8 mouse cellular contexts compared by ENCODE assay signal in genomic region chr10:128910066-128910841, GRCm38 (mm10). TPM values are rescaled to one million over a fixed set of nuclear protein-coding genes. Genes with fewer than 3 reads are reported as not detected.
DNase-seq lines count a peak whose midpoint lies in the region; ATAC-seq lines count a peak whose summit lies in the region.

No protein-coding gene starts in this region.

- H3K9me3 ChIP-seq in embryonic facial prominence, embryonic 10.5 days, result no peaks in the 10 kb centered on the region
- H3K9me3 ChIP-seq in heart, embryonic 16.5 days (replicated peaks; ENCODE audit: control insufficient read depth, low read length), result no peaks in the 10 kb centered on the region
- no peaks in the 10 kb centered on the region for H3K9me3 ChIP-seq in stomach, embryonic 15.5 days

- H3K27me3 ChIP-seq in embryonic facial prominence, embryonic 10.5 days (replicated peaks; ENCODE audit: low read depth, poor library complexity, severe bottlenecking), result peaks cover 16% of the 10 kb centered on the region
- H3K27me3 ChIP-seq in heart, embryonic 16.5 days (ENCODE audit: control insufficient read depth, insufficient read depth, low read length), result no peaks in the 10 kb centered on the region
- no peaks in the 10 kb centered on the region for H3K27me3 ChIP-seq in stomach, embryonic 15.5 days (replicated peaks)

- DNase-seq in urinary bladder, postnatal 14 days (ENCODE audit: low spot score), result peak; percentile 70
- DNase-seq in urinary bladder, postnatal 10 days (ENCODE audit: low spot score), result no peak
- DNase-seq in embryonic facial prominence, embryonic 10.5 days (ENCODE audit: low spot score), result peak; percentile 69
- DNase-seq in kidney, postnatal 4 days, result peak; percentile 70 to 76
- peak; percentile 55 to 71 for DNase-seq in lung, postnatal 4 days
- DNase-seq in left cerebral cortex, adult 11 months (ENCODE audit: low spot score), result no peak

- 2% methylated on average over 66 of the region's 66 CpGs for WGBS in embryonic facial prominence, embryonic 10.5 days
- 1% methylated on average over 51 of the region's 66 CpGs for WGBS in heart, embryonic 16.5 days
- 1% methylated on average over 64 of the region's 66 CpGs for WGBS in stomach, embryonic 15.5 days

- ATAC-seq in heart, embryonic 16.5 days (replicated peaks; ENCODE audit: extremely low read depth, insufficient read depth, low FRiP score), result peak; percentile 54
- peak; percentile 14; the same call in 1 of the 2 replicates for ATAC-seq in stomach, embryonic 15.5 days (ENCODE audit: insufficient read depth, low FRiP score, low read depth)

- H3K4me3 ChIP-seq in embryonic facial prominence, embryonic 10.5 days, result peak overlapping the region; percentile 88
- peak overlapping the region; percentile 88 for H3K4me3 ChIP-seq in heart, embryonic 16.5 days (ENCODE audit: low read length)
- H3K4me3 ChIP-seq in stomach, embryonic 15.5 days (replicated peaks), result peak overlapping the region; percentile 92

- H3K4me2 ChIP-seq in heart, embryonic 16.5 days (ENCODE audit: low read depth, low read length), result peak overlapping the region; percentile 69
- peak overlapping the region; percentile 83 for H3K4me2 ChIP-seq in stomach, embryonic 15.5 days

- peaks cover 37% of the 10 kb centered on the region for H3K36me3 ChIP-seq in embryonic facial prominence, embryonic 10.5 days (replicated peaks)
- peaks cover 14% of the 10 kb centered on the region for H3K36me3 ChIP-seq in heart, embryonic 16.5 days (ENCODE audit: control insufficient read depth, insufficient read depth)
- H3K36me3 ChIP-seq in stomach, embryonic 15.5 days, result peaks cover 19% of the 10 kb centered on the region

- peak overlapping the region; percentile 95 for H3K27ac ChIP-seq in embryonic facial prominence, embryonic 10.5 days (replicated peaks)
- peak overlapping the region; percentile 93 for H3K27ac ChIP-seq in heart, embryonic 16.5 days (ENCODE audit: low read length)
- peak overlapping the region; percentile 88 for H3K27ac ChIP-seq in stomach, embryonic 15.5 days

- H3K9ac ChIP-seq in heart, embryonic 16.5 days (ENCODE audit: low read length), result peak overlapping the region; percentile 98
- peak overlapping the region; percentile 86 for H3K9ac ChIP-seq in stomach, embryonic 15.5 days

- peaks cover 47% of the 10 kb centered on the region for H3K4me1 ChIP-seq in embryonic facial prominence, embryonic 10.5 days
- peaks cover 19% of the 10 kb centered on the region for H3K4me1 ChIP-seq in heart, embryonic 16.5 days (ENCODE audit: control insufficient read depth, insufficient read depth, low read length)
- peaks cover 18% of the 10 kb centered on the region; the same call in 1 of the 2 replicates for H3K4me1 ChIP-seq in stomach, embryonic 15.5 days

RNA-seq across cellular contexts. Expression of gene Cd63, which starts 9.5 kb away (rescaled TPM):
- 274 and 319 TPM in 2 replicates for polyA plus RNA-seq in embryonic facial prominence, embryonic 10.5 days (2016; fragmentation: Nextera tagmentation; extraction: Ambion mirVana)
- 402 and 430 TPM in 2 replicates for polyA plus RNA-seq in heart, embryonic 16.5 days (2015; fragmentation: Nextera tagmentation; extraction: Ambion mirVana)
- 693 and 758 TPM in 2 replicates for polyA plus RNA-seq in stomach, embryonic 15.5 days (2015; fragmentation: Nextera tagmentation; extraction: Ambion mirVana)

RNA-seq across cellular contexts. Expression of gene Rdh5, which starts 12.4 kb away (rescaled TPM):
- polyA plus RNA-seq in embryonic facial prominence, embryonic 10.5 days (2016; fragmentation: Nextera tagmentation; extraction: Ambion mirVana), result 11.2 and 11.9 TPM in 2 replicates
- 13.0 and 14.6 TPM in 2 replicates for polyA plus RNA-seq in heart, embryonic 16.5 days (2015; fragmentation: Nextera tagmentation; extraction: Ambion mirVana)
- 12.9 and 15.0 TPM in 2 replicates for polyA plus RNA-seq in stomach, embryonic 15.5 days (2015; fragmentation: Nextera tagmentation; extraction: Ambion mirVana)

RNA-seq across cellular contexts. Expression of gene Bloc1s1, which starts 13.6 kb away (rescaled TPM):
- 185 and 186 TPM in 2 replicates for polyA plus RNA-seq in embryonic facial prominence, embryonic 10.5 days (2016; fragmentation: Nextera tagmentation; extraction: Ambion mirVana)
- 224 and 225 TPM in 2 replicates for polyA plus RNA-seq in heart, embryonic 16.5 days (2015; fragmentation: Nextera tagmentation; extraction: Ambion mirVana)
- polyA plus RNA-seq in stomach, embryonic 15.5 days (2015; fragmentation: Nextera tagmentation; extraction: Ambion mirVana), result 190 and 208 TPM in 2 replicates

RNA-seq across cellular contexts. Expression of gene Gdf11, which starts 18.7 kb away (rescaled TPM):
- 11.8 and 12.0 TPM in 2 replicates for polyA plus RNA-seq in embryonic facial prominence, embryonic 10.5 days (2016; fragmentation: Nextera tagmentation; extraction: Ambion mirVana)
- 1.7 and 2.0 TPM in 2 replicates for polyA plus RNA-seq in heart, embryonic 16.5 days (2015; fragmentation: Nextera tagmentation; extraction: Ambion mirVana)
- 4.4 and 4.7 TPM in 2 replicates for polyA plus RNA-seq in stomach, embryonic 15.5 days (2015; fragmentation: Nextera tagmentation; extraction: Ambion mirVana)

RNA-seq across cellular contexts. Expression of gene Itga7, which starts 23.4 kb away (rescaled TPM):
- polyA plus RNA-seq in embryonic facial prominence, embryonic 10.5 days (2016; fragmentation: Nextera tagmentation; extraction: Ambion mirVana), result 1.8 and 2.7 TPM in 2 replicates
- 10.3 and 11.9 TPM in 2 replicates for polyA plus RNA-seq in heart, embryonic 16.5 days (2015; fragmentation: Nextera tagmentation; extraction: Ambion mirVana)
- 5.2 and 5.7 TPM in 2 replicates for polyA plus RNA-seq in stomach, embryonic 15.5 days (2015; fragmentation: Nextera tagmentation; extraction: Ambion mirVana)

Comparison
In these comparisons a context has a peak if more than half of its experiments do, and no peak if none do; other contexts are left out.
1. DNase-seq: peak in urinary bladder, postnatal 14 days (single experiment), embryonic facial prominence, embryonic 10.5 days (single experiment), kidney, postnatal 4 days (2 of 2) and lung, postnatal 4 days (2 of 2); none in urinary bladder, postnatal 10 days (single experiment) and left cerebral cortex, adult 11 months (single experiment).
2. Peak in every context shown above with its lines, with median percentiles within 50 percentile points of each other: H3K27ac ChIP-seq and H3K4me3 ChIP-seq.